Mouse (Mus musculus) G1E-ER4 (cell line): Measurements from ENCODE around the gene Tmem8b. TPM values are rescaled to one million over a fixed set of nuclear protein-coding genes. Genes with fewer than 3 reads are reported as not detected.

Experiments
- GATA1 ChIP-seq: IDR thresholded peaks from one replicate; pipeline ENCODE4 v1.8.0; 2012; ENCODE audit warnings: low read length, inconsistent platforms
- polyA plus RNA-seq: library from polyadenylated mRNA; stranded (reverse); fragments of >175 nt; gene quantifications from 2 replicates; pipeline ENCODE4 v1.2.3, GENCODE M21; 2012

Gene Tmem8b
- polyA plus RNA-seq = 3.2 and 3.4 TPM in 2 replicates

DNA sequence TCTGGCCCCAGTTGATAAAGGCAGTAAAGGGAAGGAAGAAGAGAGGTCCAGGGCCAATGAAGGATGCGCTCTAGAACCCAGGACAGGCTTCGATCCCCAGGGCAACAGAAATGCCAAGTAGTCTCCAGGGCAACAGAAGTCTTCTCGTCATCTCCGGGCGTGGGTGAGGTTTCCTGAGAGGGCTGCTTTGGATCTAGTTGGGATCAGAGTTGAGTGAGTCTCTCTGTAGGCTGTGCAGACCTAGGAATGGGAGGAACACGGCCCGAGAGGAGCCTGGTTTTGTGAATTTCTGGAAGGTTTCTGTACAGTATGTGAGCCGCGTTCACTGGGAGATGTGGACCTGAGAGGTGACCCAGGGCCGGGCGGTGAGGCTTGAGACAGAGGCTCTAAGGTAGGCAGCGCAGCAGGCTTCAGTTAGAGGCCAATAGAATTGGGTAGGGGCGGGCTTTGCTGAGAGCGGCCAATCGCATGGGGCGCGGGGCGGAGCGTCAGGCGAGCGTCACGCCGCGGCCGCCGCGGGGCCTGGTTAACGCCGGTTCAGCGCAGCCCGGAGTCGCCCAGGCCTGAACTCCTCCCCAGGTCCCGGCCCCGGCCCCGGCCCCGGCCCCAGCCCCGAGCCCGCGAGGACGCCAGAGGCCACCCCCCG is at the start of gene Tmem8b, which contains the start of gene Fam221b:
Gene Tmem8b, plus strand, starts transcription at position 190 of the 646 bp plus-strand sequence.
Gene Fam221b, minus strand, starts transcription at position 364 of the 646 bp plus-strand sequence.
- TF ChIP-seq GATA1 = no peak

DNA sequence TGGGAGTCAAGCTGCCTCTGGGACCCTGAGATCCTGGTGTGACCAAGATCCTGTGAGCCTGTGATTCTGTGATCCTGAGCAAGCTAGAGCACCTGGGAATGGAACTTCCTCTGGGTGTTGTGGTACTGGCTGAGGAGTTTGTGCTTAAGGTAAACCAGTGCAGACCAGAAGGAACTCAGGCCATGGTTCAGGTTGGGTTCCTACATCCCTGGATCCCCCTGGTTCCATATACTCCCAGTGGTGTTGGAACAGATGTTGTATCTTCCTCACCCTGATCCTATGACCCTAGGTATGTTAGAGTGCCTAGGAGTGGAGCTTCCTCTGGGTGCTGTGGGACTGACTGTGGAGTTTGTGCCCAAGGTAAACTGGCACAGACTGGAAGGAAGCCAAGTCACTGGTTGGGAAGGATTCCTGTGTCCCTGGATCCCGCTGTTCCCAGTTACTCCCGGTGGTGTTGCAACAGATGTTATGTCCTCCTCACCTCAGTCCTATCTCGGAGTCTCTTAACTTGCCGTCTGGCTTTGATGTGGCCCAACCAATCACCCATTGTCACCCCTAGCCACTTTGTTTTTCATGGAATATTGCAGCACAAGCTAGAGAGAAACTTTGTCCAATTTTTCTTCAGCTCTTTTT is 48.5 kb upstream of the Tmem8b start:
- TF ChIP-seq GATA1 = no peak

DNA sequence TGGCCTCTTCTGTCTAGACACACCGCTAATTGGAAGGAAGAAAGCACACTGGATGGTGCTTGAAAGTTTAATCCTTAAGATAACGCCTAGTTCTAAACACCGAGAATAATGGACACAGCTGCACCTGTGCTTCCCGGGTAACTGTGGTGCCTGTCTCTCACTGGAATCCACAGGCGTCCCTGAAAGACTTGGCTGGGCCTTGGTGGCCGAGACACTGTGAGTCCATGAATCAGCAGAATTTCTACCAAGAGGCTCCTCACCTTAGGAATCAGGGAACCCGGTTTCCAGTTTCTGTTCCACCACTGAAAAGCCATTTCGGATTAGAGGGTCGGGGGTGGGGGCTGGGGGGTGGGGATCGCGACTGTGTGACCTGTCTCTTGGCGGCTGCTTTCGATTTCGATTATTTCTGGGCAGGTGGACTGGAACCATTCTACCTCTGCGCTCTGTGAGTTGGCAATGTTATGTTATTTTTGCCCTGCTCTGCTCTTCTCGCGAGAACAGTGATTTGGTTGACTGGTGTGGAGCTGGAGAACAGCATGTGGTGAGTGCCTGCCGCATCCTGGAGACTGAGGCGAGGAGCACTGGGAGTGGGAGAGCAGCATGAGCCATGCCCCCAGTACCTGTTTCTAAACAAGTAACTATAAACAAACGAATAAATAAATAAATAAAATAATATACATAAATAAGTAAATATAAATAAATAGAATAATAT is 39.5 kb upstream of the Tmem8b start:
- TF ChIP-seq GATA1 = no peak

DNA sequence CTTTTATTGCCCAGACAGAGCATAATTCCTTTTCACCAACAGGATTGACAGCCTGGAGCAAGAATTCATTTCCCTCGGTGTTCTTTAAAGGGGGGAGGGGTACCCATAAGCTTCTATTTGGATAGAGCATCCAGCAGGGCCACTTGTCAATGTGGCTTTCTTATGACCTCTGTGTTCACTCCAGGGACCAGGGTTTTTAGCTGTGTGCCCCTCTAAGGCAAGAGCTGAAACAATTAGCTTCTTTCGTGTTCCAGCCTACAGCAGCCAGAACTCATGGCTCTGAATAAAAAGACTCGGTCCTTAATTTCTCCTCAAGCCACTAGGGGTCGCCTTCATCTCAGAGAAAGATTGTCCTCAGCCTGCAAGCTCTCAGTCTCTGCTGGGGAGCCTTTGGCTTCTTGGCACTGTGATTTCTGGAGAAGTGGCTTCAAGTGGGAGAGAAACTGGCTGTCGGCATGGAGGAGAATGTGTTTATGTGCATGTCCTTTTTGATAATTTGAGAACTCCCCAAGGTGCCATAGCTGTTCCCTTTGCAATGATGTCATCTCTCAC is 38.7 kb upstream of the Tmem8b start:
- TF ChIP-seq GATA1 = no peak

DNA sequence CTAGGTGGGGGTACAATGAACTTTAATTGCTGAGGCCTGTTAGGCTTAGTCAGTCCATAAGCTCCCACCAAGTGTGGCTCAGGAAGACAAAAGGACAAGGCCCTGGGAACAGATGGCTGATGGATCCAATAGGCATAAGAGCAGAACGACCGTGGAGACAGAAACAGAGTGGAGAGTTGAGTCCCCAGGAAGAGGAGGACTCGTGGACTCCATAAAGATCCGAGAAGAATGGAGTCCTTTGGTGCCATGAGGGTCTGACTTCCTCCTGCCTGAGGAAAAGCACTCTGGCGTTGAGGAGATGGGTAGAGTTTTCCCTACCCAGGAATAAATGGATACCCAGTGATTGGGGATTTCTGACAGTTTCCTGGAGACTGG is 38.1 kb upstream of the Tmem8b start:
- no peak for TF ChIP-seq GATA1

DNA sequence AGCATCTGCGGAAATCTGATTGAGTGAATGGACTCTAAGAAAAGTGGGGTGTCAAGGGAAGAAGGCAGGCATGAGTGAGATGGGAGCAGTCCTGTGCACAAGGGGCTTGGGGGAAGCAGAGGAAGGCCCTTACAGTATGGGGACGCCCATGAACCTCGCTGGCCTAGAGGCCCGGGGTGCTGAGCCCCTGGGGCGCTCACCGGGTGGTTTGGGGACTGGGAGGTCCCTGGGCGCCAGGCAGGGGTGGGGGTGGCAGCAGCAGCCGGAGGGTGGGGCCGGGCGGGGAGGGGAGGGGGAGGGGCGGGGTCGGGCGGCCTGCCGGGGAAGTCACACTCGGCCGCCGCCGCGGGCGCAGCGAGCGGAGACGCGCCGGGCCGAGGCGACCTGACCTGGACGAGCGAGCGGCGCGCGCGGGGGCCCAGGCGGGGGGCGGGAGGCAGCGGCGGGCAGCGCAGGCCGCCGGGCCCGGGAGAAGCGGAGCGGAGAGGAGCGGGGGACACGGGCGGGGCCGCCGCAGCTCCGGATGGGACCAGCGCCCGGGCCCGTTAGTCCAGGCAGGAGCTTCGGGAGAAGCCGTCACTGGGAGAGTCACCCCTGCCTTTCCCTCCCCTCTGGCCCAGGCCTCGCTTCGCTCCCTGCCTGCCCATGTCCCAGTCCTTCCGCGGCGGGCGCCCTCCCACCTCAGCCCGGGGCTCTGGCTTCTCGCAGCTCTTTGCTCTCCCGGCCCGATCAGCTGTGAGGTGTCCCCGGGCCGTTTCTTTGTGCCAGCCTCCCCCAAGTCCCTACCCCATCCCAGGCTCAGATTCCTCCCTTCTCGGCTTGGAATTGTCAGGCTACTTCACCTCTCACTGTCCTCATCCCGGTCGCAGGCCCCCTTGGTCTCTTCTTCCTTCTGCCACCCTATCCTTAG is 37.5 kb upstream of the Tmem8b start, which contains the start of gene Npr2:
Gene Npr2, plus strand, starts transcription at position 890 of the 910 bp plus-strand sequence.
- no peak for TF ChIP-seq GATA1

DNA sequence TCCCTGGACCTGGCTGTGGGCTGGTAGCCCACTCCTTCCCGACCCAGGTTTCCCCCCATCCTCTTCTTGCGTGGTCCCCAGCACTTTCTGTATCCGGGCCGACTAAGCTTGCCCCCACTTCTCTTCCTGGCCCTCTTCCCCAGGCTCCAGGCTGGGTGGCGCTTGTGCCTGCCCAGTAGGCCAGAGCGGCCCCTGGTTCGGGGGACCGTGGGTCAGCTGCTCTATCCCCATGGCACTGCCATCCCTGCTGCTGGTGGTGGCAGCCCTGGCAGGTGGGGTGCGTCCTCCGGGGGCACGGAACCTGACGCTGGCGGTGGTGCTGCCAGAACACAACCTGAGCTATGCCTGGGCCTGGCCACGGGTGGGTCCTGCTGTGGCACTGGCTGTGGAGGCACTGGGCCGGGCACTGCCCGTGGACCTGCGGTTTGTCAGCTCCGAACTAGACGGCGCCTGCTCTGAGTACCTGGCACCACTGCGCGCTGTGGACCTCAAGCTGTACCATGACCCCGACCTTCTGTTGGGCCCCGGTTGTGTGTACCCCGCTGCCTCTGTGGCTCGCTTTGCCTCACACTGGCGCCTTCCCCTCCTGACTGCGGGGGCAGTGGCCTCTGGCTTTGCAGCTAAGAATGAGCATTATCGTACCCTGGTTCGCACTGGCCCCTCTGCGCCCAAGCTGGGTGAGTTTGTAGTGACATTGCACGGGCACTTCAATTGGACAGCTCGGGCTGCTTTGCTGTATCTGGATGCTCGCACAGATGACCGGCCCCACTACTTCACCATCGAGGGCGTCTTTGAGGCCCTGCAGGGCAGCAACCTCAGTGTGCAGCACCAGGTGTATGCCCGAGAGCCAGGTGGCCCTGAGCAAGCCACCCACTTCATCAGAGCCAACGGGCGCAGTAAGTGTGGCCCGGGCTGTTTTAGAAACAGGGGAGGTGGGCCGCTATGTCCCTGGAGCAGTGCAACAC is 36.5 kb upstream of the Tmem8b start:
- TF ChIP-seq GATA1 = no peak

DNA sequence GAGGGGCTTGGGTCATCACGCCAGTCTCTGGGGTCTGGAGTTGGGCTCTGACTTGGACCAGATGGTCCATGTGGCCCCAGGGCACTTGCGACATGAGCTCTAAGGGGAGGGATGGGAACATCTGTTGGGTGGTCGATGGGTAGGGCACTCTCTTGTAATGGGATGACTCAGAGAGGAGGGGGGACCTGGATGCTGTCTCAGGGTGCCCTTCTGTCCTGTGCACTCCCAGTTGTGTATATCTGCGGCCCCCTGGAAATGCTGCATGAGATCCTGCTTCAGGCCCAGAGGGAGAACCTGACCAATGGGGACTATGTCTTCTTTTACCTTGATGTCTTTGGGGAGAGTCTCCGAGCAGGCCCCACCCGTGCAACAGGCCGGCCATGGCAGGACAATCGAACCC is 35.5 kb upstream of the Tmem8b start:
- TF ChIP-seq GATA1 = no peak

DNA sequence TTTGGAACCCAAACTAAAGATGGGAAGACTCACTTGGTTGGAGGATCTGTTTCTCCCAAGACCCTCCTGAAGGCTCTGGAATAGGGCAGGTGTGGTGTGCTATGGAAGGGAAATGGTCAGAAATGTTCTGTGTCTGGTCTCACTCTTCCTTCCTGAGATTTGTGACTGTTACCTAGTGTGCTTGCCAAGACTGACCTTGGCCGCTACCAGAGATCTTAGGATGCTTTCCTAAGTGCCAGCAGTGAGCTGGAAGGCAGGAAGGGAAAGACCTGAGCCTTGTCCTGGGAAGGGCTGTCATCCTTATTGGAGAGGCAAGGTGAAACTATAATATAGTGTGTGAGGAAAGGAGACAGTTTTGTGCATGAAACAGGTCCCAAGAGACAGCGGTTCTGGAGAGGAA is 35.0 kb upstream of the Tmem8b start:
- TF ChIP-seq GATA1 = no peak

DNA sequence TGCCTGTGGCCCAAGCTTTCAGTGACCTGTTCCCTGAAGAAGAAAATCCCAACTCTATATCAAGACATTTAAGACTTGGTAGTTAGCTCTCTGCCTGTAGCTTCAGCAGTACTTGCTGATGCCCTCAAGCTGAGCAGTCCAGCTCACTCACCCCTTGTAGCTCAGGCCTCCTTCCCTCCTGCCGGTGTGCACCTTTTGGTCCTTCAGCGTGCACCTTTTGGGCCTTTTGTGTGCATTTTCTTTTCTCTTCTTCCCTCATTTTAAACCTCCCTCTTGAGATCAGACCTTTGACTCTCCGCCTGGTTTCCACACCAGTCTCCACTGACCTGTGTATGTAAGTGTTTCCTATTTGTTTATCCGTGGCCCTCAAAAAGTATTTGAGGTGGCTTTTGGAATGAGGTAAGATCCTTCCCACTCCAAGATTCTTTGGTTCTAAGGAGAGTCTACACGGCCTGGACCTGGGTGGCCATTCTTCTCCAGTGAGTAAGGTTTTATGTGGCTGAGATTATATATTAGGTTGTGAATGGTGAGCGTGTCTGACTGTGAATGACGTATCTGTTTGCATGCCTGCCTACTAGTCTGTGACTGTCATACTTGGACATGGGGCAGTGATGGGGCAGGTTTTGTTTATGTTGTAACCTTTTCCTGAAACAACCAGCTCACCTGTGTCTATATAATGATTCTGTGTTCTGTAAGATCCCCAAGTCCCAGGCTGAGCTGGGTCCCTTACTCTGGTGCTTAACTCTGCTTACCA is 34.0 kb upstream of the Tmem8b start:
- TF ChIP-seq GATA1 = no peak

DNA sequence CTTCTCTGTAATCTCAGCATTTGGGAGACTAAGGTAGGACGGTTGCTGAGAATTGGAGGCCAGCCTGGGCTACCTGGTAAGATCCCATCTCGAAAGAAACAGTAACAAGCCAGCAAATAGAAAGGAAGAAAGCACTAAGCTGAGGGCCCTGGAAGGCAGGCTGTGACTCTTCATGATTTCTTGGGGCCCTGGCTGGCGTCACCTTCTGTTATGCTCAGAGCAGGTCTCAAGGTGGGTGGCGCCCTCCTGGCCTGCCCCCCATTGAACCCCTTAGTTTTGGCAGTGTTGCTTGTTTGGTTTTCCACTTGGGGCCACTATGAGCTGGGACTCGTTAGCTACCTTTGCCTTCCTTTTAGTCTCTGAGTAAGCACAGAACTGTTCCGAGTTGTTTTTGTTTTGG is 32.0 kb upstream of the Tmem8b start:
- TF ChIP-seq GATA1 = no peak

DNA sequence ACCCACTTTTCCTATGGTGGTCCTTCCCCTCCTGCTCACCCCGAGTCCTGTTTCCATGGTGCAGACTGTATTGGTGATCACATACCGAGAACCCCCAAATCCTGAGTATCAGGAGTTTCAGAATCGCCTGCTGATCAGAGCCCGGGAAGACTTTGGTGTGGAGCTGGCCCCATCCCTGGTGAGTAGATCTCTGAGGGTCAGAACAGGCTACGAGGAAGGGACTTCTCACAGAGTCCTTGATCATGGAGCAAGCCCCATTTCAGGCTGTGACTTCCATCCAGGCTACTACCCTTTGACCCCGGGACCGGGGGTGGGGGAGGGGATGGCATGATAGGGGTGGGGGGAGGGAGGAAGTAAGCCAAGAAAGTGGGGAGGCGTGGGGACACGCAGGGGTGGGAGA is 28.7 kb upstream of the Tmem8b start:
- TF ChIP-seq GATA1 = no peak

DNA sequence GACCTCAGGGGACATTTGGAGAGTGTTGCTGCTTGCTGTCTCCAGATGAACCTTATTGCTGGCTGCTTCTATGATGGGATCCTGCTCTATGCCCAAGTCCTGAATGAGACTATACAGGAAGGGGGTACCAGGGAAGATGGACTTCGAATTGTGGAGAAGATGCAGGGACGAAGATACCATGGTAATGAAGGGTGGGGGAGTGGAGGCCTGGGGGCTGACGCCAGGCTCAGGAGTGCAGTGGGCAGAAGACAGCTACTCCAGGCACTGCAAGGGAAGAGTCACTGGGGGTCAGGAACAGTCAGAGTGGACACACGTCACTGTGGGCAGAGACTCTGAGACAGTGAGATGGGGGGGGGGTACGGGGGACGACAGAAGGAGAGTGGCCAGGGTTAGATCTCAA is 28.3 kb upstream of the Tmem8b start:
- no peak for TF ChIP-seq GATA1

DNA sequence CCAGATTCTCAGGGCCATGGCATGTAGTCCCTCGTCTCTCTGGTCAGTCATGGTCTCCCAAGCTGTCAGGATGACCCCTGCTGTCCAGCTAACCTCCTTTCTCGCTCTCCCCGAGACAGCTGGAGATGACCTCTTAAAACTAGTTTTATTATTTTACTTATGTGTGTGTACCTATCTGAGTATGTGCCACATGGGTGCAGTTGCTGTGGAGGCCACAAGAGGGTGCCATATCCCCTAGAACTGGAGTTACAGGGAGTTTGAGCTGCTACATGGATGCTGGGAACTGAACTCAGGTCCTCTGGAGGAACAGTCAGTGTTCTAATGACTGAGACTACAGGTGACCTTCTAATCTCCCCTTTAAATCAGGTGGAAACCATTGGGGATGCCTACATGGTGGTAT is 19.0 kb upstream of the Tmem8b start:
- TF ChIP-seq GATA1 = no peak
